Mouse (Mus musculus) bone marrow macrophage, adult 2 months (primary cell): Measurements from ENCODE around the gene Krt6b. TPM values are rescaled to one million over a fixed set of nuclear protein-coding genes. Genes with fewer than 3 reads are reported as not detected.

Source experiments
- H3K27ac ChIP-seq: 2 replicates; pipeline ENCODE4 v1.5.1; 2012; ENCODE audit warnings: low read depth, low read length; ENCODE audit not compliant: insufficient read depth
- H3K4me1 ChIP-seq: 2 replicates; pipeline ENCODE4 v1.6.1; 2012; ENCODE audit warnings: low read length; ENCODE audit not compliant: control insufficient read depth, insufficient read depth
- H3K4me3 ChIP-seq: 2 replicates; pipeline ENCODE4 v1.5.1; 2012; ENCODE audit warnings: mild to moderate bottlenecking, low read length, moderate library complexity; ENCODE audit not compliant: insufficient read depth
- CTCF ChIP-seq: IDR thresholded peaks from 2 replicates; pipeline ENCODE4 v1.5.1; 2012; ENCODE audit warnings: low read depth, mild to moderate bottlenecking, low read length, moderate library complexity
- POLR2A ChIP-seq: IDR thresholded peaks from 2 replicates; pipeline ENCODE4 v1.6.1; 2012; ENCODE audit warnings: mild to moderate bottlenecking, low read depth, low read length, borderline replicate concordance
- polyA plus RNA-seq: library from polyadenylated mRNA; stranded (reverse); fragments of >200 nt; gene quantifications from 2 replicates; pipeline ENCODE4 v1.2.4, GENCODE M21; 2012; ENCODE audit not compliant: missing spikeins, insufficient read depth, insufficient read length

The Krt6b gene
- not detected in 2 replicates for polyA plus RNA-seq

DNA sequence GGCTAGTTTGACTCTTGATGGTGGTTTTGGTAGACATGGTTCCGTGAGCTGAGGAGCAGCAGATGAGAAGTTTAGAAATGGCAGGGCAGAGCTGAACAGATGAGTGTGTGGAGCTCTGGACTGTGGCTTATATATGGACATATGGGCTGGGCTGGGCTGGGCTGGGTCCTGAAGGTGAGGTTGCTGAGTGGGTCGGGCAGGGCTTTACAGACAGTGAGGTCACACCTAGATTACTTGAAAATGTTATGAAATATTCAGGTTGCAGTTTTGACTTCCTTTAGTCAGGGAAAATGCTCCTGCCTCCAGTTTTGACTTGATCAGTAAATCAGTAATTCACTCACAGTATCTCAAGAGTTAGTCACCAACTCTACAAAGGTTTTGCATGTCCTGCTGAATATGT lies at the start of gene Krt6b:
Gene Krt6b (minus strand): TSS at position 101 of the 400 bp plus-strand sequence.
- TF ChIP-seq POLR2A: no peak
- TF ChIP-seq CTCF: no peak
- no peaks in the 10 kb centered on the region for H3K4me1 ChIP-seq

DNA sequence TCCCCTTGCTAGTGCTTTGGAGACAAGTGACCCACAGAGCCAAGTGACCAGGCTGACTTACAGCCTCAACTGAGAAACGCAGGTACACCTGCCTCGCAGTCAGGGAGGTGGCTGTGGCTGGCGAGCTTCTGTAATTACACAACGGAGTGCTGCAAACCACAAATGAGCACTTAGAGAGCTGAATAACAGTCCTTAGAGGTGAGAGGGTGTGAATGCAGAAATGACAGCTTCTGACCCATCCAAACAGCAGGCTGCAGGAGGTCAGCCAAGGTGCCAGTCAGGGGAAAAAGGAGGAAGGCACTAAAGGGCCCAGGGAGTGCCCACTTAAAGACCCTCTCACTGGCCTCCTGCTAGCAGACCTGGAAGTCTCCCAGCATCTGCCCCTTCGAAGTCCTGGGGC lies 44.6 kb upstream of the Krt6b start:
- no peak overlapping the region for H3K27ac ChIP-seq
- H3K4me3 ChIP-seq: no peak overlapping the region
- H3K4me1 ChIP-seq: no peaks in the 10 kb centered on the region
- TF ChIP-seq CTCF (no peak), POLR2A (no peak)

More for the DNA sequence above, at the start of gene Krt6b:
- no peak within 1 kb of the TSS for H3K4me3 ChIP-seq
- H3K27ac ChIP-seq: no peak within 1 kb of the TSS

DNA sequence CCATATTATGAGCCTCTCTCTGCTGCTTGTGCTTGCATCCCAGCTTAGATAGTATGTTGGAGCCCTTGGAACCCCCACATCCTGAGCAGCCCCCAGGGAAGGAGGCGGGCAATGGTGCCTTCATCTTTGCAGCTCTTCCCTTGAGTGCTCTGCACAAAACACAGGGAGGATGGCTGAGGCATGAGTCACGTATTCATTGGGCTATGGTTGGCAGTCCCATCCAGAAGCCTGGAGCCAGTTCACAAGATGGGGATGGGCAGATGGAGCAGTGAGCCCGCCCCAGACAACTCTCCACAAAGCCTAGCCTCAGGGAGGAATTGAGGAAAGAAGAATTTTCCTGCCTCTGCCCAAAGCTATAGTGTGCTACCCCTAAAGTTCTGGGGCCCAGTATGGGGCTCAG lies 35.7 kb upstream of the Krt6b start:
- Histone ChIP-seq H3K4me3 (no peak overlapping the region), H3K4me1 (no peaks in the 10 kb centered on the region), H3K27ac (no peak overlapping the region)
- TF ChIP-seq CTCF (no peak), POLR2A (no peak)

DNA sequence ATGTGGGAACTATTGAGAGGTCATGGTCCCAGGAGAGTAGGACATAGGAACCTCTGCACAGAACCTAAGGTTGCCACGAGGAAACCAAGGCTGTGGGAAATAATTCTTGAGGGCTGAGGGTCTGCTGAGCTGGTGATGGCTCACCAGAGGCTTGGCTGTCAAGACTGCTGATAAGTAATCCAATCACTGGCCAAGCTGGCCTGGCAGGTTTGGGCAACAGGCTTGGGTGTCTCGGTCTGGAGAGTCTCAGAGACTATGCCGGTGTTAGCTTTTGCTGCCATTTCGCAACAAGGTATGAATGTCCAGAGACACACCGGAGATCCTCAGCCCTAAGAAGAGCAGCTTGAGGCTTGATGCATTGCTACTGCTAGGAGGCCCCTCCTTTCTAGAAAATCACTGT lies 34.3 kb upstream of the Krt6b start:
- H3K27ac ChIP-seq: no peak overlapping the region
- H3K4me3 ChIP-seq: no peak overlapping the region
- H3K4me1 ChIP-seq: no peaks in the 10 kb centered on the region
- TF ChIP-seq POLR2A: no peak
- TF ChIP-seq CTCF: no peak

DNA sequence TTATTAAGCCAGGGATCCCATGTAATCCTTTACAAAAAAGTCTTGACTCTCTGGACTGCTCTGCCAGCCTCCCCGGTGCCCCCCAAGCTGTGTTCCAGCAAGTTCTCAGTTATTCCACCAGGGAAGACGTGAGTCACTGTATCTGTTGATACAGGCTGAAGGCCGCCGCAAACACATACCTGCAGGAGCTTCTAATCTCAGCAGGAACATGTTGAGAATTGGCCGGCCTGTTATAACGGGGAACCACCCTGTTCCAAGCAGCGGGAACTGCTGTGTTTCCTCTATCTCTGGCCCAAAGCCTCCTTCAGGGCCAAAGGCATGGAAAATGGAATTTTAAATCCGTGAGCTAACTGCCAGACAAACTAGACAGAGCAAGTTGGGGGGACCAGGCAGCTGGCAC lies 33.6 kb upstream of the Krt6b start:
- H3K4me1 ChIP-seq: no peaks in the 10 kb centered on the region
- TF ChIP-seq POLR2A (no peak), CTCF (no peak)

DNA sequence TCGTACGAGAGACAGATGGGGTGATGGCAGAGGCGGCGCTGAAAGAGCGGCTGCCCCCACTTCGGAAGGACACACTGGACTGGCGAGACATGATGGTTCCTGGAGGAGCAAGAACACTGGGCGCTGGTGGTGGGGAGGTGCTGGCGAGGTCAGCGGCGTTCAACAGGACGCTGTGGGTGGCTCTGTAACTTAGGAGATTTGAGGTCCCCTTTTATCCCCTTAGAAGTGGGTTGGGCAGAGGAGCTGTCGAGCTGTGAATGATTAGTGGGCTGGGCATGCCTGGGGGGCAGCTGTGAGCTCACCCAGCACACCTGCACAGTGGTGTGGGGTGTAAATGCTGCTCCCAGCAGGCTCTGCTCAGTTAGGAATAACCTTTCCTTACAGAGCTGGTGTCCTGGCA lies 32.6 kb upstream of the Krt6b start, which contains the start of gene Krt5:
Gene Krt5 (minus strand): TSS at position 179 of the 400 bp plus-strand sequence.
- TF ChIP-seq CTCF (no peak), POLR2A (no peak)
- H3K4me3 ChIP-seq: no peak within 1 kb of the TSS
- no peak within 1 kb of the TSS for H3K27ac ChIP-seq
- H3K4me1 ChIP-seq: no peaks in the 10 kb centered on the region

More for the DNA sequence above, 33.6 kb upstream of the Krt6b start:
- Histone ChIP-seq H3K4me3 (no peak overlapping the region), H3K27ac (no peak overlapping the region)

DNA sequence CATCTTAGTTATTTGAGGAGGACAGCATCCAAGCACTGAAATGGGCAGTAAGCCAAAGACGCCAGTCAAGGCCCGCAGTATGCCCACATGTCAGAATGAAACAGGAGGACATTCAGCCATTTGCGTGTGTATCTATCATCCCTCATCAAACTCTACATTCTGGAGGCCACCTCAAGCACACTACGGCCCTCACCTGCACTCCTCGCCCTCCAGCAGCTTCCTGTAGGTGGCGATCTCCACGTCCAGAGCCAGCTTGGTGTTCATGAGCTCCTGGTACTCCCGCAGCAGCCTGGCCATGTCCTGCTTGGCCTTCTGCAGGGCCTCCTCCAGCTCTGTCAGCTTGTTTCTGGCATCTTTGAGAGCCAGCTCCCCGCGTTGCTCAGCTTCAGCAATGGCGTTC lies 28.6 kb upstream of the Krt6b start:
- Histone ChIP-seq H3K4me1 (no peaks in the 10 kb centered on the region), H3K27ac (no peak overlapping the region), H3K4me3 (no peak overlapping the region)
- TF ChIP-seq CTCF (no peak), POLR2A (no peak)

DNA sequence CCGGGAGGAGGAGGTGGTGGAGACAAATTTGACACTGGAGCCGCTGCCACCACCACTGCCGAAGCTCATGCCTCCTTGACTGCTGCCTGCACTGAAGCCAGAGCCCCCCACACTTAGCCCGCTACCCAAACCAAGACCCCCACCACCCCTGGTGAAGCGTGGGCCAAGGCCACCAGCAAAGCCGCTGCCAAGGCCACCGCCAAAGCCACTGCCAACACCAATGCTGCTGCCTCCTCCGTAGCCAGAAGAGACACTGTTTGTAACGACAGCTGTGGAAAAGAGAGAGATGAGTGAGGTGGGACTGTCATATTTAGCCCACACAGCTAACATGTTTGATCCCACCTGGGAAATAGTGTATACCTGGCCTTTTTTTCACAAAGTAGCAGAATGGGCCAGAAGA lies 27.4 kb upstream of the Krt6b start:
- Histone ChIP-seq H3K4me3 (no peak overlapping the region), H3K27ac (no peak overlapping the region), H3K4me1 (no peaks in the 10 kb centered on the region)
- no peak for TF ChIP-seq POLR2A
- TF ChIP-seq CTCF: no peak

DNA sequence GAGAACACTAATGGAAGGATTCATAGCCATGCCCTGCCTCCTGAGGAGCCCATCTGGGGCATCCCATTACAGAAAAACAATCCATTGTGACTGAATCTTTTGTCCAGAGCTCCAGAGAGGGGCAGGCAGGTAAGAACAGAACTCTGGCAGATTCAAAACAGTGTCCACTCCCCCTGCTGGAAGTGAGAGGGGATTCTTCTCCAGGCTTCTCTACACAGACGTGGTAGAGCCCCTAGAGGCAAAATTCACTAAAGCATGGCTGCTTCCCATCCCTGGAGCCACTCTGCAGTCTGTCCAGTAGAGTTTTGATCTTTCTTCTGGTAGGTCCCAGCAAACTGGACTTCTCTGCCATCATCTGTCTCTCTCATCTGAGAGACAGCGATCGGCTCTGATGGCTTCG lies 24.0 kb upstream of the Krt6b start:
- H3K4me3 ChIP-seq: no peak overlapping the region
- no peaks in the 10 kb centered on the region for H3K4me1 ChIP-seq
- H3K27ac ChIP-seq: no peak overlapping the region
- no peak for TF ChIP-seq CTCF
- TF ChIP-seq POLR2A: no peak

DNA sequence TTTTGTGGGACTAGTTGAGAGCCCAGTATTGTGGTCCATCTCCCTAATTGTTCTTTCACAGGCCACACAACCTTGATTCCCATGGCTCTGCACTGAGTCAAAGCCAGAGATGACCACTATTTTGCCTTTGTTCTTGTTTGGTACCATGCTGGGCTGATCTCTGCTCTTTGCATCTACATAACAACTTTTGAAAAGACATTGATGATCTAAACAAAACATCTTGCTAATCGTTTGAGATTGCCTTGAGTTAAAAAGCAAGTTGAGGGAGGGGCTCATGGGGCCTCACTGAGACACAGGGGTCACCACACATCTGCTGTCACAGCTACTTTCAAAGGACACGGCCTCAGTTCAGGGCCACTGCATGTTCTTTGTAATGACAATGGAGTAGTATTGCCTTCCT lies 22.3 kb upstream of the Krt6b start:
- TF ChIP-seq CTCF: no peak
- no peak for TF ChIP-seq POLR2A

DNA sequence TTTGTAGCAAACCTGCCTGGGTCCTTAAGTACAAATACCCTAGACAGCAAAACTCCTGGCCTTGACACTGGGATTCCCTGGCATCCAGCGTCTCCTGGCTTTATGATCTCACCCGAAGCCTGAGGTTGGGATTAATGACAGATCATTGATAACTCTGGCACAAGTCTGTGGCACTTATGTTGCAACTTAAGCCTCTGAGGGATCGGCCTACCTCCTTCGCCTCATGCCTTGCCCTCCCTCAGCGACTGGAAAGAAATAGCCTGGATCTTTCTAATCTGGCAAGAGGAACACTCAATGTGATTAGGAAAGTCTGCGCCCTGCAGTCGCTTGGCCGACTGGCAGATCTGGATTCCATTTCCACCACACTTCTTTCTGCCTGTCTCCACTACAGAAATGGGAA lies 19.8 kb upstream of the Krt6b start:
- no peak overlapping the region for H3K4me3 ChIP-seq
- H3K4me1 ChIP-seq: no peaks in the 10 kb centered on the region
- no peak for TF ChIP-seq CTCF
- TF ChIP-seq POLR2A: no peak
- H3K27ac ChIP-seq: no peak overlapping the region

More for the DNA sequence above, 22.3 kb upstream of the Krt6b start:
- Histone ChIP-seq H3K27ac (no peak overlapping the region), H3K4me3 (no peak overlapping the region), H3K4me1 (no peaks in the 10 kb centered on the region)
